ENCODE assay signal across 9 mouse cellular contexts in genomic region chr5:29036636-29037035, GRCm38 (mm10).
A peak's percentile ranks its signal among the peaks of the same experiment; 100 is the strongest.
DNase-seq lines count a peak whose midpoint lies in the region; ATAC-seq and TF ChIP-seq lines count a peak whose summit lies in the region.
"Had no signal": no experiment of that assay in that cellular context is flagged by ENCODE, and none has a peak within 500 bp of the region (broad histone marks: within the 10 kb centered on the region; RNA-seq: fewer than 3 reads in every experiment).

No protein-coding gene starts in this region.

- H3K27ac ChIP-seq in hindbrain, embryonic 11.5 days (ENCODE audit: low read depth, low read length): no peak overlapping the region
- H3K27ac ChIP-seq in hindbrain, embryonic 13.5 days: no peak overlapping the region
- no peak overlapping the region for H3K27ac ChIP-seq in MEL (ENCODE audit: control insufficient read depth, low read depth, low read length)
- H3K27ac ChIP-seq in lung, postnatal 0 days (ENCODE audit: low read length): no peak overlapping the region
- H3K27ac ChIP-seq: neural tube, embryonic 13.5 days had no signal

- no peaks in the 10 kb centered on the region for H3K27me3 ChIP-seq in hindbrain, embryonic 11.5 days (ENCODE audit: control insufficient read depth, insufficient read depth, low read length)
- H3K27me3 ChIP-seq in hindbrain, embryonic 13.5 days: no peaks in the 10 kb centered on the region
- H3K27me3 ChIP-seq in MEL (ENCODE audit: control insufficient read depth in 1 of 2, insufficient read depth in 2 of 2, low read length in 2 of 2): no peaks in the 10 kb centered on the region
- H3K27me3 ChIP-seq in lung, postnatal 0 days (replicated peaks; ENCODE audit: insufficient read depth, low read length): no peaks in the 10 kb centered on the region
- H3K27me3 ChIP-seq: neural tube, embryonic 13.5 days had no signal

- WGBS in hindbrain, embryonic 11.5 days: 75% methylated on average over 20 of the region's 20 CpGs
- WGBS in hindbrain, embryonic 13.5 days: 79% methylated on average over 20 of the region's 20 CpGs
- 48% methylated on average over 20 of the region's 20 CpGs for WGBS in lung, postnatal 0 days

- H3K79me2 ChIP-seq in MEL (ENCODE audit: control insufficient read depth, insufficient read depth, low read length, poor library complexity): no peaks in the 10 kb centered on the region

- TF ChIP-seq POLR2A in MEL (IDR thresholded peaks at IDR 0.05; ENCODE audit: control insufficient read depth in 1 of 2, insufficient read depth in 1 of 2, low read depth in 1 of 2, low read length in 2 of 2, poor library complexity in 1 of 2): no peak

- peak; percentile 42 for DNase-seq in hindbrain, embryonic 11.5 days (ENCODE audit: low spot score)
- no peak for DNase-seq in MEL (ENCODE audit: low read depth, low spot score)
- DNase-seq in cerebellum, postnatal 10 days: peak; percentile 61 to 63
- DNase-seq in layer of hippocampus, adult 11-12 months (ENCODE audit: low spot score): peak; percentile 73
- peak; percentile 44 for DNase-seq in lung, postnatal 0 days (ENCODE audit: low spot score)
- DNase-seq in gastrocnemius, postnatal 14 days: no peak
- no peak for DNase-seq in thymus, postnatal 10 days (ENCODE audit: low spot score in 2 of 2)

- H3K9ac ChIP-seq in hindbrain, embryonic 11.5 days (ENCODE audit: low read depth, low read length): no peak overlapping the region
- no peak overlapping the region for H3K9ac ChIP-seq in hindbrain, embryonic 13.5 days
- H3K9ac ChIP-seq in MEL (ENCODE audit: control insufficient read depth, low read depth, low read length, poor library complexity, severe bottlenecking): no peak overlapping the region
- no peak overlapping the region for H3K9ac ChIP-seq in lung, postnatal 0 days (replicated peaks; ENCODE audit: low read depth)
- H3K9ac ChIP-seq: neural tube, embryonic 13.5 days had no signal

- H3K4me3 ChIP-seq in hindbrain, embryonic 11.5 days (ENCODE audit: low read depth, low read length): no peak overlapping the region
- no peak overlapping the region for H3K4me3 ChIP-seq in hindbrain, embryonic 13.5 days
- H3K4me3 ChIP-seq in MEL (ENCODE audit: control insufficient read depth in 1 of 2, insufficient read depth in 1 of 2, low read depth in 2 of 2, low read length in 2 of 2): no peak overlapping the region
- no peak overlapping the region for H3K4me3 ChIP-seq in lung, postnatal 0 days (ENCODE audit: low read depth, low read length)
- H3K4me3 ChIP-seq: neural tube, embryonic 13.5 days had no signal

- no peak for TF ChIP-seq EP300 in MEL (IDR thresholded peaks at IDR 0.05; ENCODE audit: low read depth in 1 of 2, low read length in 2 of 2)
- TF ChIP-seq EP300 in lung, postnatal 0 days (IDR thresholded peaks at IDR 0.05): no peak

- intact Hi-C loops in gastrocnemius, postnatal 14 days (cut with DNase I; ENCODE audit: low total_unique reads): loop anchor here (5.0 kb wide), 1 partner anchor 584 kb away; no protein-coding TSS in a partner anchor

- TF ChIP-seq CTCF in MEL (IDR thresholded peaks at IDR 0.05 in 2 of 3, conservative IDR thresholded peaks at IDR 0.05 in 1 of 3; ENCODE audit: control insufficient read depth in 1 of 3, insufficient read depth in 1 of 3, low read depth in 2 of 3, low read length in 3 of 3, poor library complexity in 1 of 3, severe bottlenecking in 1 of 3): no peak; a peak in 1 of 6 replicates
- TF ChIP-seq CTCF in lung, postnatal 0 days (IDR thresholded peaks at IDR 0.05): peak; percentile 58

- TF ChIP-seq RAD21 in MEL (IDR thresholded peaks at IDR 0.05; ENCODE audit: low read depth, low read length): no peak

- no peak overlapping the region for H3K4me2 ChIP-seq in hindbrain, embryonic 11.5 days (replicated peaks; ENCODE audit: low read depth, low read length)
- no peak overlapping the region for H3K4me2 ChIP-seq in hindbrain, embryonic 13.5 days
- no peak overlapping the region for H3K4me2 ChIP-seq in lung, postnatal 0 days (replicated peaks; ENCODE audit: low read depth, low read length)
- H3K4me2 ChIP-seq: neural tube, embryonic 13.5 days had no signal

- no peaks in the 10 kb centered on the region for H3K4me1 ChIP-seq in hindbrain, embryonic 11.5 days (replicated peaks; ENCODE audit: control insufficient read depth, insufficient read depth, low read length)
- H3K4me1 ChIP-seq in hindbrain, embryonic 13.5 days (replicated peaks): no peaks in the 10 kb centered on the region
- H3K4me1 ChIP-seq in MEL (ENCODE audit: control insufficient read depth in 1 of 2, insufficient read depth in 2 of 2, low read length in 2 of 2): no peaks in the 10 kb centered on the region
- H3K4me1 ChIP-seq in lung, postnatal 0 days (ENCODE audit: insufficient read depth, low read depth, low read length): no peaks in the 10 kb centered on the region
- H3K4me1 ChIP-seq: neural tube, embryonic 13.5 days had no signal

- no peak for ATAC-seq in hindbrain, embryonic 11.5 days (ENCODE audit: low FRiP score)
- no peak for ATAC-seq in hindbrain, embryonic 13.5 days (ENCODE audit: low FRiP score)
- ATAC-seq in lung, postnatal 0 days: no peak

- no peaks in the 10 kb centered on the region for H3K9me3 ChIP-seq in hindbrain, embryonic 11.5 days (ENCODE audit: control insufficient read depth, low read length)
- no peaks in the 10 kb centered on the region for H3K9me3 ChIP-seq in hindbrain, embryonic 13.5 days
- no peaks in the 10 kb centered on the region for H3K9me3 ChIP-seq in MEL (replicated peaks; ENCODE audit: insufficient read depth, low read length)
- no peaks in the 10 kb centered on the region for H3K9me3 ChIP-seq in lung, postnatal 0 days (ENCODE audit: low read length)
- H3K9me3 ChIP-seq: neural tube, embryonic 13.5 days had no signal

- no peaks in the 10 kb centered on the region for H3K36me3 ChIP-seq in hindbrain, embryonic 11.5 days (ENCODE audit: control insufficient read depth, insufficient read depth, low read length)
- no peaks in the 10 kb centered on the region for H3K36me3 ChIP-seq in hindbrain, embryonic 13.5 days
- H3K36me3 ChIP-seq in MEL (ENCODE audit: control insufficient read depth in 1 of 2, insufficient read depth in 2 of 2, low read length in 2 of 2): no peaks in the 10 kb centered on the region
- no peaks in the 10 kb centered on the region for H3K36me3 ChIP-seq in lung, postnatal 0 days (ENCODE audit: insufficient read depth, low read length)
- H3K36me3 ChIP-seq: neural tube, embryonic 13.5 days had no signal

TF ChIP-seq in MEL, 35 proteins besides CTCF, POLR2A, EP300 and RAD21:
- no peak for TF ChIP-seq RCOR1 (IDR thresholded peaks at IDR 0.05; ENCODE audit: low read depth, low read length)
- 0 out of 2 replicates have a peak, but pooled peaks have one; percentile 8 for TF ChIP-seq SMC3 (IDR thresholded peaks at IDR 0.05; ENCODE audit: low read depth, low read length)

Comparison
In these comparisons a context has a peak if more than half of its experiments do, and no peak if none do; other contexts are left out.
1. DNase-seq: peak in hindbrain, embryonic 11.5 days (single experiment), cerebellum, postnatal 10 days (2 of 2), layer of hippocampus, adult 11-12 months (single experiment) and lung, postnatal 0 days (single experiment); none in MEL (single experiment), gastrocnemius, postnatal 14 days (single experiment) and thymus, postnatal 10 days (0 of 2).